Mouse (Mus musculus) G1E (cell line): ENCODE data around the gene Rps6ka5. TPM values are rescaled to one million over a fixed set of nuclear protein-coding genes. Genes with fewer than 3 reads are reported as not detected.
A peak's percentile ranks its signal among the peaks of the same experiment; 100 is the strongest.

ENCODE experiments used
- ATAC-seq: 2 replicates; pipeline ENCODE4 v1.8.0; 2016; ENCODE audit warnings: mild to moderate bottlenecking; ENCODE audit not compliant: insufficient number of reproducible peaks, poor library complexity, low FRiP score, severe bottlenecking; ENCODE audit errors: extremely low read depth
- DNase-seq: peaks from one replicate; pipeline ENCODE4 v3.0.0; 2012; ENCODE audit warnings: low spot score
- H3K27me3 ChIP-seq: 2 replicates; pipeline ENCODE4 v1.6.1; 2012; ENCODE audit warnings: mild to moderate bottlenecking, low read length, inconsistent platforms; ENCODE audit not compliant: insufficient read depth
- H3K36me3 ChIP-seq: replicated peaks from 2 replicates; pipeline ENCODE3; 2012; ENCODE audit warnings: mild to moderate bottlenecking, inconsistent platforms
- H3K4me1 ChIP-seq: 2 replicates; pipeline ENCODE4 v1.6.1; 2012; ENCODE audit warnings: low read depth, low read length, inconsistent platforms, mixed read lengths; ENCODE audit not compliant: insufficient read depth
- H3K4me3 ChIP-seq: 2 replicates; pipeline ENCODE4 v1.5.1; 2012; ENCODE audit warnings: low read depth, mild to moderate bottlenecking, inconsistent platforms, low read length, moderate library complexity, mixed read lengths
- H3K9me3 ChIP-seq: replicated peaks from 2 replicates; pipeline ENCODE4 v1.6.1; 2012; ENCODE audit warnings: inconsistent platforms
- CTCF ChIP-seq: IDR thresholded peaks from 2 replicates; pipeline ENCODE4 v1.5.1; 2012; ENCODE audit warnings: low read depth, low read length, inconsistent platforms, mixed read lengths
- GATA1 ChIP-seq: IDR thresholded peaks from 2 replicates; pipeline ENCODE4 v1.6.1; 2012; ENCODE audit warnings: borderline replicate concordance, low read length, inconsistent platforms, mixed read lengths
- GATA2 ChIP-seq: IDR thresholded peaks from 2 replicates; pipeline ENCODE4 v1.6.1; 2012; ENCODE audit warnings: low read depth, low read length, inconsistent platforms, borderline replicate concordance
- POLR2AphosphoS5 ChIP-seq: IDR thresholded peaks from 2 replicates; pipeline ENCODE4 v1.6.1; 2012; ENCODE audit warnings: low read depth, low read length, inconsistent platforms; ENCODE audit not compliant: insufficient replicate concordance
- TAL1 ChIP-seq: conservative IDR thresholded peaks from 2 replicates; pipeline ENCODE4 v1.6.1; 2012; ENCODE audit warnings: low read depth, low read length, inconsistent platforms, mixed read lengths
- polyA plus RNA-seq: library from polyadenylated mRNA; stranded (reverse); fragments of >175 nt; gene quantifications from 2 replicates; pipeline ENCODE4 v1.2.3, GENCODE M21; 2012
- total RNA-seq, 2 experiments: library from RNA; stranded (forward) in 1 of 2; stranded (reverse) in 1 of 2; fragments of 200-1000 nt in 1 of 2; fragments of >200 nt in 1 of 2; fragmentation: Nextera tagmentation in 1 of 2; gene quantifications; 2 replicates each; pipeline ENCODE4 v1.2.3; 2014 to 2017

Gene Rps6ka5
- total and polyA plus RNA-seq, 3 experiments: 12.6 to 52.2 (median 41.5) TPM

- Histone ChIP-seq H3K27me3 (no peaks in the 10 kb centered on the region), H3K4me3 (no peak overlapping the region), H3K4me1 (peaks cover 57% of the 10 kb centered on the region), H3K36me3 (peaks cover 10% of the 10 kb centered on the region), H3K9me3 (no peaks in the 10 kb centered on the region)
- TF ChIP-seq GATA1: no peak
- TF ChIP-seq GATA2: no peak
- no peak for TF ChIP-seq CTCF
- no peak for TF ChIP-seq POLR2AphosphoS5
- TF ChIP-seq TAL1: no peak
- DNase-seq (no peak), ATAC-seq (no peak)
Observed at GRCm38 (mm10) chr12:100624854-100625447, 101.8 kb downstream of the Rps6ka5 start.

- Histone ChIP-seq H3K4me3 (no peak overlapping the region), H3K27me3 (no peaks in the 10 kb centered on the region), H3K4me1 (peaks cover 36% of the 10 kb centered on the region), H3K36me3 (peaks cover 43% of the 10 kb centered on the region), H3K9me3 (no peaks in the 10 kb centered on the region)
- peak; percentile 50 for DNase-seq
- peak; percentile 87 for ATAC-seq
- no peak for TF ChIP-seq GATA1
- peak; percentile 68 for TF ChIP-seq TAL1
Observed at GRCm38 (mm10) chr12:100615251-100615650, 111.5 kb downstream of the Rps6ka5 start.

GRCm38 (mm10) chr12:100613878-100614277 lies 112.9 kb downstream of the Rps6ka5 start:
- no peak for DNase-seq
- ATAC-seq: no peak
- peaks cover 47% of the 10 kb centered on the region for H3K4me1 ChIP-seq
- no peaks in the 10 kb centered on the region for H3K27me3 ChIP-seq
- no peaks in the 10 kb centered on the region for H3K9me3 ChIP-seq
- H3K4me3 ChIP-seq: no peak overlapping the region
- H3K36me3 ChIP-seq: peaks cover 48% of the 10 kb centered on the region
- no peak for TF ChIP-seq GATA2
- TF ChIP-seq POLR2AphosphoS5: no peak
- TF ChIP-seq GATA1: no peak
- TF ChIP-seq TAL1: no peak
- TF ChIP-seq CTCF: no peak

- H3K27me3 ChIP-seq: no peaks in the 10 kb centered on the region
- H3K36me3 ChIP-seq: peaks cover 51% of the 10 kb centered on the region
- DNase-seq (no peak), ATAC-seq (no peak)
- H3K9me3 ChIP-seq: no peaks in the 10 kb centered on the region
- peaks cover 52% of the 10 kb centered on the region for H3K4me1 ChIP-seq
- TF ChIP-seq TAL1: no peak
- TF ChIP-seq GATA1: no peak
- TF ChIP-seq POLR2AphosphoS5: no peak
- TF ChIP-seq GATA2: no peak
- no peak for TF ChIP-seq CTCF
- no peak overlapping the region for H3K4me3 ChIP-seq
Observed at GRCm38 (mm10) chr12:100613192-100613700, 113.5 kb downstream of the Rps6ka5 start.

GRCm38 (mm10) chr12:100609766-100610165 lies 117.0 kb downstream of the Rps6ka5 start:
- Histone ChIP-seq H3K36me3 (peaks cover 54% of the 10 kb centered on the region), H3K27me3 (no peaks in the 10 kb centered on the region), H3K4me3 (no peak overlapping the region), H3K4me1 (peaks cover 42% of the 10 kb centered on the region), H3K9me3 (no peaks in the 10 kb centered on the region)
- TF ChIP-seq GATA1 (no peak), GATA2 (no peak), CTCF (no peak), TAL1 (no peak), POLR2AphosphoS5 (no peak)
- peak; percentile 13 for DNase-seq
- no peak for ATAC-seq

- H3K27me3 ChIP-seq: no peaks in the 10 kb centered on the region
- no peak for ATAC-seq
Observed at GRCm38 (mm10) chr12:100609064-100609463, 117.7 kb downstream of the Rps6ka5 start.

GRCm38 (mm10) chr12:100606733-100607132 lies 120.0 kb downstream of the Rps6ka5 start:
- TF ChIP-seq GATA2 (no peak), CTCF (peak; percentile 21; the same call in 1 of the 2 replicates)

More at GRCm38 (mm10) chr12:100609064-100609463, 117.7 kb downstream of the Rps6ka5 start:
- peaks cover 50% of the 10 kb centered on the region for H3K36me3 ChIP-seq
- no peak overlapping the region for H3K4me3 ChIP-seq
- DNase-seq: no peak
- TF ChIP-seq CTCF (no peak), POLR2AphosphoS5 (no peak), GATA1 (no peak), GATA2 (no peak), TAL1 (no peak)
- peaks cover 39% of the 10 kb centered on the region for H3K4me1 ChIP-seq
- H3K9me3 ChIP-seq: no peaks in the 10 kb centered on the region

More at GRCm38 (mm10) chr12:100606733-100607132, 120.0 kb downstream of the Rps6ka5 start:
- no peaks in the 10 kb centered on the region for H3K9me3 ChIP-seq
- ATAC-seq (no peak), DNase-seq (no peak)
- peaks cover 28% of the 10 kb centered on the region for H3K4me1 ChIP-seq
- peaks cover 59% of the 10 kb centered on the region for H3K36me3 ChIP-seq
- no peaks in the 10 kb centered on the region for H3K27me3 ChIP-seq
- no peak overlapping the region for H3K4me3 ChIP-seq
